Mouse (Mus musculus): Measurements from ENCODE around the gene Tet3.

DNA sequence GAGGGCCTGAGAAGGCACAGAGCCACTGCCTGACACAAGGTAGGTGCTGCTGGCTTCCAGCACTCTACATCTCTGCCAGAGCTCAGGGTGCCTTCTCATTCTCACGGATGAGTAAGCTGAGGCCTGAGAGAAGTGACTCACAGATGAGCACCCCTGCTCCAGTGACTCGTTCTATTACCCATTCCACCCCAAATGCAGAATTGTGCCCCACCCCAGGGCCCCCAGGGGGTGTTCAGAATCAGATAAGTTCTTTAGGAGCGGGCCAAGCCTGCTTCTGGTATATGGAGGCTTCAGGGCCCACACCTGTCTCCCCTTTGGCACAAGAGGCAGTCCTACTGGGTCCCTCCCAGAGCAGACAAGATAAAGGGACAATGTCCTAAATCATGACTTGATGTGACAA lies 16.2 kb downstream of the Tet3 start:
- TF ChIP-seq CTCF (IDR thresholded peaks at IDR 0.05; ENCODE audit: low read depth) (no peak), EP300 (IDR thresholded peaks at IDR 0.05; ENCODE audit: low read depth) (no peak)

Data from liver, postnatal 0 days (tissue).